Mouse (Mus musculus) neutrophil, adult 65 days (primary cell): ENCODE results near the gene Sdhb. TPM values are rescaled to one million over a fixed set of nuclear protein-coding genes. Genes with fewer than 3 reads are reported as not detected.

Experiments
- total RNA-seq: library from RNA; stranded (reverse); gene quantifications from 2 replicates; pipeline ENCODE4 v1.2.4, GENCODE M21; 2023

Gene Sdhb
- total RNA-seq = 64.7 and 69.5 TPM in 2 replicates

GRCm38 (mm10) chr4:140960781-140961466, at the start of gene Sdhb:
Gene Sdhb (plus strand): TSS chr4:140961203.

DNA sequence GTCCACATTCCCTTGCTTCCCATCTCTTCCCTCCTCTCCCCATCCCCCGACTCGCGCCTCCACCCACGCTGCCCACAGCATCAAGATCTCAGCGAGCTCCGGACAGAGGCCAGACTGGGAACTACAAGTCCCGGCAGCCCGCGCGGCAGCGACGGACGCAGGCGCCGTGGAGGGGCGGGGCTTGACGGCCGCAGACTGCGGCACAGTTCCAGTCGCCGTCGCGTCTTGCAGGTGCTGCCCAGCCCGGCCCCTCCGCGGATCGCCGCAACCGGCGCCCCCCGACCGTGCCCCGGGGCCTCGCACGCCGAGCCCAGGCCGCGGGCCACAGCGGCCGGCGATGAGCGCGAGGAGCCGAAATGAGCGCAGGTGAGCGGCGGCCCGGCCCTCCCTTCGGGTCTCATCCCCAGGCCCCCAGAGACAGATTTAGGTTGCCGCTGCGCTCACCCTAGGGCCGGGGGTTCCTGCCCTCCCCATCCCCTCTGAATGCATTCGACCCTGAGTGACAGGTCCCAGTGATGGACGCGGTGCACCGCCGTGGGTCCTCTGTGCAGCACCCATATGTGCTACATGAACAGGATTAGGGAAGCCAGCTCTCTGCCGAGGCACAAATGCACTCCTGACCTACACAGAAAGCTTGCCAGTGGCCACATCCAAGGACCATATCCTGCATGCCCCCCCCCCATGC, 25.9 kb downstream of the Sdhb start, which contains the start of gene Atp13a2:
Gene Atp13a2, plus strand, starts transcription at position 163 of the 685 bp plus-strand sequence.

DNA sequence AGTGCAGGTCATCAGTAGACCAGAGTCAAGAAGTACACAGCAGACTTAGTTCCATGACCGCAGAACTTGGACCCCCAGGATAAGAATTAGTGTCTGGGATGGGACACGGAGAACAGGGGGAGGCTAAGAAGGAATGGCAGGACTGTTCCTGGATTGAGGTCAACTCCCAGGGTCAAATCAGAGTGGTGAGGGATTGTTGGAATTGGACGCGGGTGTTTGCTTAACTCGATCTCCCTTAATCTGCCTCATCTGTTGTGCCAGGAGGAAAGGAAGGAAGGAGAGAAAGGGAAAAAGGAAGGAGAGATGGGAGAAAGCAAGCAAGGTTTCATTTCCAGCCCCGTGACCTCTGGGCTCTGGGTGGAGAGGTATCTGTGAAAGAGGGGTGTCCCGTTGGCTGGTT, 49.1 kb downstream of the Sdhb start, which contains the start of gene Mfap2:
Gene Mfap2, plus strand, starts transcription at position 301 of the 400 bp plus-strand sequence.

Other genes starting within 250 kb of the Sdhb start
- gene Padi6, start 218.6 kb upstream of the Sdhb start, total RNA-seq = 0.51 TPM in 1 of 2 replicates, not detected in the other
- gene Padi4, start 187.0 kb upstream of the Sdhb start, total RNA-seq = 508 and 529 TPM in 2 replicates
- 0.44 and 0.61 TPM in 2 replicates for gene Padi3, start 150.6 kb upstream of the Sdhb start, total RNA-seq
- not detected in 2 replicates for gene Padi1, start 115.4 kb upstream of the Sdhb start, total RNA-seq
- gene Padi2, start 54.9 kb upstream of the Sdhb start, total RNA-seq = 22.5 and 31.9 TPM in 2 replicates
- gene Atp13a2, start 25.7 kb downstream of the Sdhb start, total RNA-seq = 41.5 and 52.2 TPM in 2 replicates
- not detected in 2 replicates for gene Mfap2, start 49.2 kb downstream of the Sdhb start, total RNA-seq
- 7.8 and 10.3 TPM in 2 replicates for gene Crocc, start 99.3 kb downstream of the Sdhb start, total RNA-seq
- 79.8 and 82.2 TPM in 2 replicates for gene Necap2, start 117.2 kb downstream of the Sdhb start, total RNA-seq
- gene Spata21, start 127.1 kb downstream of the Sdhb start, total RNA-seq = not detected in 2 replicates
- 77.3 and 86.6 TPM in 2 replicates for gene Szrd1, start 178.6 kb downstream of the Sdhb start, total RNA-seq
- gene Fbxo42, start 186.7 kb downstream of the Sdhb start, total RNA-seq = 21.2 and 34.1 TPM in 2 replicates